Mouse (Mus musculus) megakaryocyte, embryonic 14.5 days (primary cell): ENCODE data around the gene Phf3.

Experiments used
- FLI1 ChIP-seq: IDR thresholded peaks from 2 replicates; pipeline ENCODE4 v1.6.1; 2012; ENCODE audit warnings: low read length, inconsistent platforms, mixed read lengths
- GATA1 ChIP-seq: IDR thresholded peaks from 3 replicates; pipeline ENCODE4 v1.6.1; 2012; ENCODE audit warnings: mixed read lengths, low read length, inconsistent platforms, borderline replicate concordance

GRCm38 (mm10) chr1:30756794-30757193 lies 116.9 kb downstream of the Phf3 start:
- TF ChIP-seq GATA1 (no peak), FLI1 (no peak)
